ENCODE assay signal across 7 mouse cellular contexts in the genomic region with DNA sequence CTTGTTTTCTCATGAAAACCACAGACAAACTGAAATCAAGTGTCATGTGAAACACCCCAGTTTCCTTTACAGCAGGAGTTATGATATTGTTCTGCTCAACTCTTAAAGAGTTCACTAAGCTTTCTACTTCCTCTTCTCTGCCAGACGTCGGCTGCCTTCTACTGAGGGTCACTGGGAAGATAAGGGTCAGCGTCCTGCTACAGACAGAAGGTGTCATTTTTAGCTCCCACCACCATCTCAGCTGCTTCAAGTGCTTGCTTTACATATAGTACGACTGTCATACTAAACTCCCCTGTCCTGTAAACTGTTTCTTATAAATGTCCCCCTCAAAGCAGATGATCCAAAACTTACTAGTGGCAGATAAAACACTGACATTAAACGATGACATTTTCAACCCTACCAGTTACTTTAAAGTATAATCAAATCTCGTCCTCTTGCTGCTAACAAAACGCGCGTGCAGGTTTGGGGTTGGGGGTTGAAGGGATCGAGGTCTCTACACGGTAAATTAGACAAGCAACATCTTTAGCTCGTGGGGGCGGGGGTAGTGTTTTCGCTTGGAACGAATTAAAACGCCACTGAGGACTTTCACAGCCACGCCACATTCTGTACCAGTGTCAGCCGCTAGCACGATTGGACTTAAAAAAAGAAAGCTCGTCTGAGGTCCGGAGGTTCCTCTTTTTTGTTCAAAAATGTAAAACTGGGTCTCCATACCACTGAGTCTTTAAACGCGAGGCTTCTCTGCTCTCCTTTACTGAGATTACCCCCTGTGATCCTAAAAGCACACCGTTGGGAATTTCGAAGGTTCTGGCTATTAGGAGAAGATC. TPM values are rescaled to one million over a fixed set of nuclear protein-coding genes. Genes with fewer than 3 reads are reported as not detected.
DNase-seq lines count a peak whose midpoint lies in the region; ATAC-seq and TF ChIP-seq lines count a peak whose summit lies in the region.

No protein-coding gene starts in this region.

- H3K27me3 ChIP-seq in E14TG2a.4 (ENCODE audit: insufficient read depth, low read length): peaks cover 40% of the 10 kb centered on the region
- H3K27me3 ChIP-seq in embryonic facial prominence, embryonic 12.5 days: peaks cover 5% of the 10 kb centered on the region; the same call in 1 of the 2 replicates
- no peaks in the 10 kb centered on the region for H3K27me3 ChIP-seq in heart, embryonic 16.5 days (ENCODE audit: control insufficient read depth, insufficient read depth, low read length)

- H3K9me3 ChIP-seq in E14TG2a.4 (ENCODE audit: low read length): peaks cover 6% of the 10 kb centered on the region; the same call in 1 of the 2 replicates
- no peaks in the 10 kb centered on the region for H3K9me3 ChIP-seq in embryonic facial prominence, embryonic 12.5 days
- H3K9me3 ChIP-seq in heart, embryonic 16.5 days (replicated peaks; ENCODE audit: control insufficient read depth, low read length): no peaks in the 10 kb centered on the region

- peak overlapping the region; percentile 72 for H3K9ac ChIP-seq in embryonic facial prominence, embryonic 12.5 days
- H3K9ac ChIP-seq in heart, embryonic 16.5 days (ENCODE audit: low read length): peak overlapping the region; percentile 92

- H3K4me3 ChIP-seq in E14TG2a.4 (replicated peaks; ENCODE audit: low read length): peak overlapping the region; percentile 92
- peak overlapping the region; percentile 75 for H3K4me3 ChIP-seq in embryonic facial prominence, embryonic 12.5 days
- peak overlapping the region; percentile 86 for H3K4me3 ChIP-seq in heart, embryonic 16.5 days (ENCODE audit: low read length)

- H3K27ac ChIP-seq in embryonic facial prominence, embryonic 12.5 days: peak overlapping the region; percentile 84
- H3K27ac ChIP-seq in heart, embryonic 16.5 days (ENCODE audit: low read length): peak overlapping the region; percentile 99

- peaks cover 16% of the 10 kb centered on the region for H3K4me1 ChIP-seq in E14TG2a.4 (replicated peaks; ENCODE audit: low read depth, low read length)
- H3K4me1 ChIP-seq in embryonic facial prominence, embryonic 12.5 days: no peaks in the 10 kb centered on the region
- peaks cover 6% of the 10 kb centered on the region; the same call in 1 of the 2 replicates for H3K4me1 ChIP-seq in heart, embryonic 16.5 days (ENCODE audit: control insufficient read depth, insufficient read depth, low read length)

- ATAC-seq in embryonic facial prominence, embryonic 12.5 days (ENCODE audit: insufficient number of reproducible peaks, insufficient read depth, low FRiP score, low TSS enrichment): 0 out of 2 replicates have a peak, but pooled peaks have one; percentile 7
- no peak for ATAC-seq in heart, embryonic 16.5 days (replicated peaks; ENCODE audit: extremely low read depth, insufficient read depth, low FRiP score)

- peak overlapping the region; percentile 76 for H3K4me2 ChIP-seq in embryonic facial prominence, embryonic 12.5 days (replicated peaks)
- peak overlapping the region; percentile 69 for H3K4me2 ChIP-seq in heart, embryonic 16.5 days (ENCODE audit: low read depth, low read length)

- WGBS in embryonic facial prominence, embryonic 12.5 days: under 1% methylated on average over 25 of the region's 25 CpGs
- WGBS in heart, embryonic 16.5 days: under 1% methylated on average over 25 of the region's 25 CpGs

- peak; percentile 46 for DNase-seq in adrenal gland, adult 2 months
- DNase-seq in kidney, postnatal 10 days: peak; percentile 43
- DNase-seq in lung, postnatal 36 days: peak; percentile 60
- peak; percentile 9 for DNase-seq in right cerebral cortex, postnatal 14 days

- no peak for TF ChIP-seq CTCF in E14TG2a.4 (conservative IDR thresholded peaks at IDR 0.05; ENCODE audit: low read length)

- H3K36me3 ChIP-seq in E14TG2a.4 (ENCODE audit: insufficient read depth, low read length): no peaks in the 10 kb centered on the region
- H3K36me3 ChIP-seq in embryonic facial prominence, embryonic 12.5 days: no peaks in the 10 kb centered on the region
- no peaks in the 10 kb centered on the region for H3K36me3 ChIP-seq in heart, embryonic 16.5 days (ENCODE audit: control insufficient read depth, insufficient read depth)

RNA-seq across cellular contexts. Expression of a gene that starts 0.9 kb away (rescaled TPM):
- 1 to 10 TPM; 5.4 to 9.7 TPM for total RNA-seq in adrenal gland, adult 2 months (2021)
- 0.81 and 1.6 TPM in 2 replicates for polyA plus RNA-seq in adrenal gland, adult 2 months (2012; rRNA removed)
- 0.93 and 0.97 TPM in 2 replicates for polyA plus RNA-seq in embryonic facial prominence, embryonic 12.5 days (2016; fragmentation: Nextera tagmentation; extraction: Ambion mirVana)
- 1.5 and 1.6 TPM in 2 replicates for polyA plus RNA-seq in heart, embryonic 16.5 days (2015; fragmentation: Nextera tagmentation; extraction: Ambion mirVana)

Comparison
In these comparisons a context has a peak if more than half of its experiments do, and no peak if none do; other contexts are left out.
1. DNase-seq: peak in every context shown above with its lines; median percentile 60 in lung, postnatal 36 days; 46 in adrenal gland, adult 2 months; 43 in kidney, postnatal 10 days; 9 in right cerebral cortex, postnatal 14 days.